Comparison of ENCODE assay signal across 8 mouse cellular contexts in the genomic region with DNA sequence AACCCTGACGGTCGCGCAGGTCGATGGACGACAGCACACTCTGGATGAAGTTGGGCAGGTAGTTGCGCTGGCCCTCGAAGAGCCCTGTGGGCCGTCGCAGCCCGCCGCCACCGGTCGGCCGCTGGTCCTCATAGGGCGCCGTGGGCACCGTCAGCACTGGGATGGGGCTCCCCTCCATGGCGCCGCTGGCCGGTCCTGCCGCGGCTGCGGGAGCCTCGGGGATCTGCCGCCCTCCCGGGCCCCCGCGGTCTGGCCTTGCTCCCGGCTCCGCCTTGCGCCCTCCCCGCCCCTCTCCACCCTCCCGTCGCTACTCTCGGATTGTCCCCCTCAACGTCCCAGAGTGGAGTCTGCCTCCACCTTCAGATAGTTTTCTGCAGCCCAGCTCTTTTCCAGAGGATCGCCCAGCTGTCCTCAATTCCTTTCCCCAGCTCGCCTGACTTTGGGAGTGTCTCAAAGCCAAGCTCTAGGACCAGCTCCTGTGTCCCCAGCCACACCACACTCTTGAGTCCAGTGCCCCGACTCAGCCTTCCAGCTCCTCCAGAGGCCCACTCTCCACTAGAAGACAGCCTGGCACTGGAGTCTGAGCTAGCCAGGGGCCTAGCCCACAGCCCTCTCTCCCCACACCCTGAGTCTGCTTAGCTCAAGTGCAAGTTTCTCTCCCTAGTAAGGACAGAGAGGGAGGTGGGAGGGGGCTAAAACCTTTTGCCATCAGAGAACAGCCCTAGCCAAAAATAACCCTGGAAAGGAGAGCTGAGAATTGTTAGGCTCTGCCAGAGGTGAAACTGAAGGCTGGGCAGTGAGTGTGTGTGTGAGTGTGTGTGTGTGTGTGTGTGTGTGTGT. TPM values are rescaled to one million over a fixed set of nuclear protein-coding genes. Genes with fewer than 3 reads are reported as not detected.
A peak's percentile ranks its signal among the peaks of the same experiment; 100 is the strongest.
DNase-seq lines count a peak whose midpoint lies in the region; ATAC-seq and TF ChIP-seq lines count a peak whose summit lies in the region.

A gene (minus strand): TSS at position 244 of the 840 bp plus-strand sequence.

- ATAC-seq in hindbrain, postnatal 0 days = peak; percentile 81
- no peak for ATAC-seq in liver, embryonic 15.5 days (ENCODE audit: insufficient read depth)

- H3K9ac ChIP-seq in hindbrain, postnatal 0 days (replicated peaks; ENCODE audit: low read length) = peak within 1 kb of the TSS; percentile 37; the same call in 1 of the 2 replicates
- H3K9ac ChIP-seq in liver, embryonic 15.5 days = no peak within 1 kb of the TSS

- peak within 1 kb of the TSS; percentile 69 for H3K4me2 ChIP-seq in hindbrain, postnatal 0 days (ENCODE audit: low read depth, low read length)
- H3K4me2 ChIP-seq in liver, embryonic 15.5 days = peak within 1 kb of the TSS; percentile 52

- no peaks in the 10 kb centered on the region for H3K9me3 ChIP-seq in hindbrain, postnatal 0 days (ENCODE audit: low read length)
- no peaks in the 10 kb centered on the region for H3K9me3 ChIP-seq in liver, embryonic 15.5 days (replicated peaks)

- DNase-seq in thymus, postnatal 4 days = peak; percentile 12
- no peak for DNase-seq in thymus, postnatal 10 days (ENCODE audit: low spot score in 2 of 2)
- DNase-seq in gastrocnemius, postnatal 25 days = peak; percentile 61
- peak; percentile 49 for DNase-seq in hindbrain, postnatal 0 days (ENCODE audit: low spot score)
- peak; percentile 54 for DNase-seq in retina, postnatal 1 day
- no peak for DNase-seq in spleen, adult 18-20 months
- DNase-seq in layer of hippocampus, adult 11-12 months (ENCODE audit: low spot score) = no peak

- no peaks in the 10 kb centered on the region for H3K36me3 ChIP-seq in hindbrain, postnatal 0 days (ENCODE audit: insufficient read depth, low read length)
- H3K36me3 ChIP-seq in liver, embryonic 15.5 days (replicated peaks) = no peaks in the 10 kb centered on the region

- TF ChIP-seq CTCF in hindbrain, postnatal 0 days (IDR thresholded peaks at IDR 0.05; ENCODE audit: low read depth) = peak; percentile 35

- WGBS in hindbrain, postnatal 0 days = 2% methylated on average over 24 of the region's 39 CpGs
- 1% methylated on average over 39 of the region's 39 CpGs for WGBS in liver, embryonic 15.5 days (ENCODE audit: insufficient replicate concordance)

- H3K27ac ChIP-seq in hindbrain, postnatal 0 days = no peak within 1 kb of the TSS
- no peak within 1 kb of the TSS for H3K27ac ChIP-seq in liver, embryonic 15.5 days (replicated peaks)

- peaks cover 9% of the 10 kb centered on the region for H3K27me3 ChIP-seq in hindbrain, postnatal 0 days (ENCODE audit: insufficient read depth, low read length)
- H3K27me3 ChIP-seq in liver, embryonic 15.5 days = peaks cover 44% of the 10 kb centered on the region

- H3K4me3 ChIP-seq in hindbrain, postnatal 0 days (ENCODE audit: low read length) = peak within 1 kb of the TSS; percentile 44
- H3K4me3 ChIP-seq in liver, embryonic 15.5 days (replicated peaks) = peak within 1 kb of the TSS; percentile 26

- H3K4me1 ChIP-seq in hindbrain, postnatal 0 days (ENCODE audit: insufficient read depth, low read length) = no peaks in the 10 kb centered on the region
- H3K4me1 ChIP-seq in liver, embryonic 15.5 days (replicated peaks) = no peaks in the 10 kb centered on the region

RNA-seq across cellular contexts. Expression of the gene that starts here (rescaled TPM):
- total RNA-seq in gastrocnemius, postnatal 25 days (2021) = 10 to 100 TPM; 11.6 to 13.4 TPM
- 33.1 and 33.3 TPM in 2 replicates for total RNA-seq in hindbrain, postnatal 0 days (2014; rRNA removed)
- polyA plus RNA-seq in hindbrain, postnatal 0 days (2015; fragmentation: Nextera tagmentation; extraction: Ambion mirVana) = 1.4 and 2.1 TPM in 2 replicates
- polyA plus RNA-seq in liver, embryonic 15.5 days (2015; fragmentation: Nextera tagmentation; extraction: Ambion mirVana) = 0.03 and 0.07 TPM in 2 replicates

Comparison
In these comparisons a context has a peak if more than half of its experiments do, and no peak if none do; other contexts are left out.
1. DNase-seq: peak in thymus, postnatal 4 days (single experiment), gastrocnemius, postnatal 25 days (single experiment), hindbrain, postnatal 0 days (single experiment) and retina, postnatal 1 day (single experiment); none in thymus, postnatal 10 days (0 of 2), spleen, adult 18-20 months (0 of 2) and layer of hippocampus, adult 11-12 months (single experiment).